Mouse (Mus musculus): ENCODE measurements around the gene Prkaa2. TPM values are rescaled to one million over a fixed set of nuclear protein-coding genes. Genes with fewer than 3 reads are reported as not detected.
"Not testable (repeated sequence)": the region's sequence is repeated elsewhere in the genome, so short reads cannot be mapped to it uniquely, and the experiment has no call there.

Prkaa2 gene
- polyA plus RNA-seq, 1 experiment from 2014 or later: 1.9 TPM

DNA sequence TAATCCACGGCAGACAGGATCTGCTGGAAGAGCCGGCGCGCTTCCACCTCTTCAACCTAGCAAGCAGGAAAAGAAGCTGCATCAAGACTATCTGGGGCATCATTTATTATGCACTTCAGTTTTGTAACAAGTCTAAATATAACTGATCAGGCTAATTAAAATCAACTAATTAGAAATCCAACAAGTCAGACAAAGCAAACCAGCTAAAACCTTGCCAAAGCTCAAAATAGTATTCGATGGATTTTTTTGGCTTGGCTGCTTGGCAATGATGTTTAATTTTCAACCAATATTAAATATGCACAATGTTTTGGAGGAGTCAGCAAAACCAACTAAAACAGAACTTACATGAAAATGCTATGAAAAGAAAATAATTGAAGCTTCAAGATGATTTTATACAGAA is 58.4 kb downstream of the Prkaa2 start:
- Histone ChIP-seq H3K9me3 (replicated peaks) (no peaks in the 10 kb centered on the region), H3K4me1 (no peaks in the 10 kb centered on the region), H3K4me3 (no peak overlapping the region), H3K27me3 (ENCODE audit: low read depth, poor library complexity, severe bottlenecking) (no peaks in the 10 kb centered on the region), H3K27ac (replicated peaks) (no peak overlapping the region), H3K36me3 (no peaks in the 10 kb centered on the region)
- WGBS: 96% methylated on average over 5 of the region's 5 CpGs
- no peak for DNase-seq (ENCODE audit: low spot score)

DNA sequence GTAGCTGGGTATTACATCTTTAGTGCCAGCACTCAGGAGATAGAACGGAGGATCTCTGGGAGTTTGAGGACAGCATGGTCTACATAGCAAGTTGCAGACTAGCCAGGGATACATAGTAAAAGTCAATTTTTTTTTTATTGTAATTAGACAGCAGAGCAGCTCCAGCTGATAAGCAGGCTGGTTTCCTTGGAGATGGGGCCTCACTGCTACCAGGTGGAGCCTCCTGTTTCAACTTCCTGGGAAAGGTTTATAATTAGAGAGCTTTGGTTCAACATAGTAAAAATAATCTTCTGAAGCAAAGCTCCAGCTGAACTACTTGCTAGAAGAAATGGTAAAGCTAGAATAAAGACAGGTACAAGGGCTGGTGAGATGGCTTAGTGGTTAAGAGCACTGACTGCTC is 59.6 kb downstream of the Prkaa2 start:
- Histone ChIP-seq H3K36me3 (no peaks in the 10 kb centered on the region), H3K27ac (replicated peaks) (no peak overlapping the region), H3K4me3 (no peak overlapping the region), H3K4me1 (peaks cover 3% of the 10 kb centered on the region), H3K27me3 (ENCODE audit: low read depth, poor library complexity, severe bottlenecking) (no peaks in the 10 kb centered on the region), H3K9me3 (replicated peaks) (no peaks in the 10 kb centered on the region)
- WGBS: 79% methylated on average over 1 of the region's 1 CpGs
- no peak for DNase-seq (ENCODE audit: low spot score)

DNA sequence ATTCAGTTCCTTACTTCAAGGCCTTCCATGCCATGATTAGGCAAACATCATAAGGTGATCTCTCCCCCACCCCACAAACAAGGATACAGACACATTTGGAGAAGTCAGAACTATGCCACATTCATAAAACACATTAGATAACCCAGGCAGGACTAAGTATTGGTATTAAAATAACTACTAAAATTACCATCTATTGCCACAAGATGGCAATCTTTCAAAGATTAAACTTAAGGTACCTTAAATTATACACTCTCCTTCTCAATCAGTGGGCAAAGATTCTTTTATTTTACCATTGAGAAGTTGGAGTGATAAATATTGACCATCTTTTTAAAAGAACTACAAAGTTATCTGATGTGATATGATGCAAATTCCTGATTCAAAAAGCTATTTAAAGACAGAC is 75.4 kb downstream of the Prkaa2 start:
- no peak overlapping the region for H3K4me3 ChIP-seq
- DNase-seq (ENCODE audit: low spot score): no peak
- H3K9me3 ChIP-seq (replicated peaks): no peaks in the 10 kb centered on the region
- no peaks in the 10 kb centered on the region for H3K27me3 ChIP-seq (ENCODE audit: low read depth, poor library complexity, severe bottlenecking)
- H3K4me1 ChIP-seq: no peaks in the 10 kb centered on the region
- H3K27ac ChIP-seq (replicated peaks): no peak overlapping the region
- H3K36me3 ChIP-seq: no peaks in the 10 kb centered on the region

DNA sequence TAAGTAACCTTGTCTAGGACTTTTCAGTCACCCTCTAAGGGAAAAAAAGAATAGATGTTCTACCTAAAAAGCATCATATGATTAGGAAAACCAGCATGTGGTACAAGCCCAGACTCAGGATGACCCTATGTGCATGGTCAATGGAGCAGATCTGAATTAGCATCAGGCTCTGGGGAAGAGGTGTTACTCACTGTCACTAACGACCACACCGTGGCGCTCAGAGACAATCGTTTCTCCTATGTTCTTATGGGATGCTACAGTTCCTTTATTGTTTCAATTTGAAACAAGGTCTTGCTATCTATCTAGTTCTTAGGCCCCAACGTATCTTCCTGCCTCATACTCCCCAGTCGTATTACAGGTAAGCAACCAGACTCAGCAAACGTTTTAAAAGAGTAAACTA is 76.5 kb downstream of the Prkaa2 start:
- H3K27ac ChIP-seq (replicated peaks): no peak overlapping the region
- H3K36me3 ChIP-seq: no peaks in the 10 kb centered on the region
- H3K27me3 ChIP-seq (ENCODE audit: low read depth, poor library complexity, severe bottlenecking): no peaks in the 10 kb centered on the region
- H3K9me3 ChIP-seq (replicated peaks): no peaks in the 10 kb centered on the region
- H3K4me1 ChIP-seq: no peaks in the 10 kb centered on the region
- WGBS: 44% methylated on average over 7 of the region's 7 CpGs
- DNase-seq (ENCODE audit: low spot score): no peak
- H3K4me3 ChIP-seq: no peak overlapping the region

DNA sequence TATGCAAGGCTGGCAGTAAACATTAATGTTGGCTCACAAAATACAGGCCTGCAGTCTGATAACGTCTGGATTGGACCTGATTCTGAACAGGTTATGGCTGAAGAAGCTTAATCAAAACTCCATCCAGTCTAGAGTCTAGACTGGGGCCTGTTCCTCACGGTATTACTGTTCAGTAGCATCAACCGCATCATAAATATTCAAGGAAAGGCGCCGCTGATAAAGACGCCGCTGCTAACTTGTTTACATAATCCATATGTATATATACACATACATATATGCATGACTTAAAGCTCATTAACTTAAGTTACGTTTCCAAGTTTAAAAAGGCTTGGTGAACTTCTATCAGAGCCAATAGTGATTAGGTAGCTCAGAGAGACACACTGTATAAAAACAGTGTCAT is 78.6 kb downstream of the Prkaa2 start:
- Histone ChIP-seq H3K36me3 (no peaks in the 10 kb centered on the region), H3K4me3 (no peak overlapping the region), H3K4me1 (no peaks in the 10 kb centered on the region), H3K9me3 (replicated peaks) (no peaks in the 10 kb centered on the region), H3K27me3 (ENCODE audit: low read depth, poor library complexity, severe bottlenecking) (no peaks in the 10 kb centered on the region), H3K27ac (replicated peaks) (no peak overlapping the region)
- 85% methylated on average over 8 of the region's 8 CpGs for WGBS
- no peak for DNase-seq (ENCODE audit: low spot score)

DNA sequence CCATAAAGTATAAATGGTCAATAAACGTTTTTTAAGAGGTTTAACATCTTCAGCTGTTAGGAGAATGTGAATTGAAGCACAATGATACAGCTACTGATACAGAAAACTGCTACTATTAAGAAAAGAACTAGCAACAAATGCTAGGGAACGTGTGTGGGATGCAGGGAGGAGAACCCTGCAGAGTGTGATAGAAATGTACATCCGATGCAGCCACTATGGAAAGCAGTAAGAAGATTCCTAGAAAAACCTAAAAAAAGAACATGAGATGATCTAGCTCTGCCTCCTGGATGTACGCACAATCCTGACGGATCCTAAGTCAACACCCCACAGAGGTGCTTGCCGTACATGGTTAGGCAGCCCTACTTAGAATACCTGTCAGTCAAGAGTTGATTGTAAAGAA is 82.4 kb downstream of the Prkaa2 start:
- Histone ChIP-seq H3K27ac (replicated peaks) (no peak overlapping the region), H3K27me3 (ENCODE audit: low read depth, poor library complexity, severe bottlenecking) (no peaks in the 10 kb centered on the region), H3K36me3 (no peaks in the 10 kb centered on the region), H3K4me3 (no peak overlapping the region), H3K9me3 (replicated peaks) (no peaks in the 10 kb centered on the region), H3K4me1 (no peaks in the 10 kb centered on the region)
- DNase-seq (ENCODE audit: low spot score): no peak
- WGBS: 84% methylated on average over 6 of the region's 6 CpGs

DNA sequence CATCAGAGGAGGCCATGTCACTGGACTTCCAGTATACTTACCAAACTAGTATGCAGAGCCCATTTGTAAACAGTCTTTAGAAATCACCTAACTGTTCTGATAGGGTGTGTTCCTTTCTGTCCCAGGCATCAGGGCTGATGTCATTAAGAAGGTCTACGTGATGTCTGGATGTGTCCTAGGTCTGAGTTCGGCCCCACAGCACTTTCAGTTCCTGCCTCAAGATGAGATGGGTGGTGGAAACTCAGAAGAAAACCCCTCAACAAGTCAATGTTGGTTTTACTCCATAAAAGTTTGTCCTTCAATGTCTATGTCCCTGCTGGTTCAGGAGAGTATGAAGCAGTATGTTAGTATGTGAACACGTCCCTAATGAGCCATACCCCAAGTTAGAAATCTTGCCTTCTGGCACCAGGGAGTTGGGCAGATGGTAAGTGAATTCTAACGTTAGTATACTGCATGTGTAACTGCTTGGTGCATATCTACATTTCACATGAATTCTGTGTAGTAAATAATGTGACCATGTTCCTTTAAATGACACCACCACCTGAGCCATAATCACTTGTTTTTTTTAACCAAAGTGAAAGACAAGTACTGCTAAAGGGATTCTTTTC is 93.6 kb downstream of the Prkaa2 start:
- no peaks in the 10 kb centered on the region for H3K36me3 ChIP-seq
- H3K4me3 ChIP-seq: no peak overlapping the region
- WGBS: 86% methylated on average over 4 of the region's 4 CpGs
- no peak overlapping the region for H3K27ac ChIP-seq (replicated peaks)
- H3K4me1 ChIP-seq: no peaks in the 10 kb centered on the region
- DNase-seq (ENCODE audit: low spot score): no peak
- H3K27me3 ChIP-seq (ENCODE audit: low read depth, poor library complexity, severe bottlenecking): no peaks in the 10 kb centered on the region
- H3K9me3 ChIP-seq (replicated peaks): no peaks in the 10 kb centered on the region

DNA sequence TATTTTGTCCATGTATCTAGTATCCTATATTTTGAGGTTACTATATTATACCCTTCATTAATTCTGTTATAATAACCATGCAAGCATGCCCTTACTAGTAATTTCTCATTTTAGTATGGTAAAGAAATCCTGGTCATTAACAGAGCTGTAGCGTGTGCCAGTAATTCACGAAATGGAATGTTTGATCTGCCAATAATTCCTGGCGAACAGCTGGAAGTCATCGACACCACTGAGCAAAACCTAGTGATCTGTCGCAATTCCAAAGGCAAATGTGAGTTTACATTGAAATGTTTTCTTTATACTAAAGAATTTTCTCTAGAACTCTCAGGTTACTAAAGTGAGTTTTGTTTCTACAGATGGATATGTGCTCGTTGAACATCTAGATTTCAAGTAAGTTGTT is 94.2 kb downstream of the Prkaa2 start:
- Histone ChIP-seq H3K27me3 (ENCODE audit: low read depth, poor library complexity, severe bottlenecking) (no peaks in the 10 kb centered on the region), H3K4me3 (no peak overlapping the region), H3K27ac (replicated peaks) (no peak overlapping the region), H3K9me3 (replicated peaks) (no peaks in the 10 kb centered on the region), H3K4me1 (no peaks in the 10 kb centered on the region), H3K36me3 (no peaks in the 10 kb centered on the region)
- DNase-seq (ENCODE audit: low spot score): no peak
- 90% methylated on average over 6 of the region's 6 CpGs for WGBS

DNA sequence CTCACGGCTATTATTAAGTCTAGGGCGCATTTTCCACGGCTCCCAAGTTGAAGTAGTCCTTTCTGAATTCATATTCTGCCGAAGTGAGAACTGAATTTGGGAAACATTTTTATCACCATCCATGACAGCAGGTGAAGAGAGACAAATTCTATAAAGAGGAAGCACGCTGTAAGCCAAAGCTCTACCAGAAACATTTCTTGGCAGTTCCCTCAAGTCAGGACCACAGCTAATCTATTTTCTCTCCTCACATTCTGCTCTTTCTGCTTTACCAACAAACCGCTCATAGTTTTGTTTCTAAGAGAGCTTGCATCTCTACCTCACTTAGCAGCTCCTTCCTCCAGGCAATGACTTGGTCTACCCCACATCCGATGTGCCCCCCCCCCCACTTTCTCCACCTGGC is 96.0 kb downstream of the Prkaa2 start:
- 95% methylated on average over 7 of the region's 7 CpGs for WGBS
- Histone ChIP-seq H3K27me3 (ENCODE audit: low read depth, poor library complexity, severe bottlenecking) (no peaks in the 10 kb centered on the region), H3K36me3 (no peaks in the 10 kb centered on the region), H3K4me3 (no peak overlapping the region), H3K4me1 (no peaks in the 10 kb centered on the region), H3K27ac (replicated peaks) (no peak overlapping the region), H3K9me3 (replicated peaks) (no peaks in the 10 kb centered on the region)
- no peak for DNase-seq (ENCODE audit: low spot score)

DNA sequence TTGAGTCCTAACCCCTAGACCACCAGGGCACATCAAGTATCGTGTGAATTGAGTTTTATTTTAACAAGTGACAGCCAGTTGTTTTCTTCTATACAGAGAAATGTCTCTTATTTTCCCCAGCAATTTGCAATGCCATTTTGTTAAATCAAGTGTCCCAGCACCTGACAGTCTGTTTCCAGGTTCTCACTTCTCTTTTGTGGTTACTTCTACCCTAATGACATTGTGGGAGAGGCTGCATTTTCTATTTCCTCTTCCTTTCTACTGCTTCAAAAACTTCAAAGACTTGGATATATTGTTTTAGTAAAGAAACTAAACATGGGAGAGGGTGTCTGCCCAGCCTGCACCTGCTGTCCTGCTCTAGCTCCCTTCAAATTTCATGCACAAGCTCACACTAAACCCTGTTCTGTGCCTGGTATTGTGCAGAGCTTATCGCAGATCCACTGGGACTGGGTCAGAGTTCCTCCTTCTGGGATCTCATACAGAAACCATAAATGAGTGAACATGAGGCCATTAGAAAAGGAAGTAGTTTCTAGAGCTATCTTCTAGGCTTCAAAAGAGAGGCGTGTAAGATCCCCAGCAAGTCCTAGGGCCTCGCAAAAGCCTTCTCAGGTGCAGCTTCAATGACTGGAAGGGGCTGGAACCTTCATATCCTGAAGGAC is 102.2 kb downstream of the Prkaa2 start:
- Histone ChIP-seq H3K4me1 (no peaks in the 10 kb centered on the region), H3K27ac (replicated peaks) (no peak overlapping the region), H3K27me3 (ENCODE audit: low read depth, poor library complexity, severe bottlenecking) (no peaks in the 10 kb centered on the region), H3K4me3 (no peak overlapping the region), H3K9me3 (replicated peaks) (no peaks in the 10 kb centered on the region), H3K36me3 (no peaks in the 10 kb centered on the region)
- WGBS: 91% methylated on average over 4 of the region's 4 CpGs
- no peak for DNase-seq (ENCODE audit: low spot score)

DNA sequence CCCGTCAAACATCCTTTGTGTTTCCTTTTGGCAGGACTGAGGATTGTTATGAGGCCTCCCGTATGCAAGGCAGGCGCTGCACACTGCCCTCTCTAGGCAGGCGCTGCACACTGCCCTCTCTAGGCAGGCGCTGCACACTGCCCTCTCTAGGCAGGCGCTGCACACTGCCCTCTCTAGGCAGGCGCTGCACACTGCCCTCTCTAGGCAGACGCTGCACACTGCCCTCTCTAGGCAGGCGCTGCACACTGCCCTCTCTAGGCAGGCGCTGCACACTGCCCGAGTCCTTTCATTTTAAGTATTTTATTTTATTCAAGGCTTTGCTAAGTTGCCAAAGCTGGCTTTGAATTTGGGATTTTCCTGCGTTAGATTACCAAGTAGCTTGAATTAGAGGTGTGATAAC is 105.0 kb downstream of the Prkaa2 start:
- H3K27ac ChIP-seq (replicated peaks); H3K9me3 ChIP-seq (replicated peaks); DNase-seq (ENCODE audit: low spot score); H3K4me3 ChIP-seq; H3K36me3 ChIP-seq; H3K27me3 ChIP-seq (ENCODE audit: low read depth, poor library complexity, severe bottlenecking); H3K4me1 ChIP-seq: not testable (repeated sequence)
- WGBS: 91% methylated on average over 12 of the region's 12 CpGs

DNA sequence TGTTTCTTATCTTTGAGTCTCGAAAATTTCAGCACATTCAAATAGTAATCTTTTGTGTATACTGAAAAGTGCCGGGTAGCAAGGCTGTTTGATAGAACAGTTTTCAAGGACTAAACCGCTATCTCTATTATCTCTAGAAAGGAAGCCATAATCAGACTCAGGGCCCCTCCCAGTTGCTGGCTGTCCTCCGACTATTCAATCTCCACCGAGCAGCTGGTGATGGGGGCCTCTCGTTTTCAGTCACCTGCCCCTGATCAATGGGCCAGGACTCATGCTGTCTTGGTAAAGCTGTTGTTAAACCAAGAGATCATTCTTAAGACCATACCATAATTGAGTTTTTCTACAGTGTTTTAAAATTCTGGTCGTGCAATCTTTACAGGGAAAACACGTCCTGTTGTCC is 105.6 kb downstream of the Prkaa2 start:
- H3K4me1 ChIP-seq: no peaks in the 10 kb centered on the region
- no peak overlapping the region for H3K4me3 ChIP-seq
- no peak for DNase-seq (ENCODE audit: low spot score)
- no peaks in the 10 kb centered on the region for H3K27me3 ChIP-seq (ENCODE audit: low read depth, poor library complexity, severe bottlenecking)
- H3K27ac ChIP-seq (replicated peaks): no peak overlapping the region
- WGBS: 86% methylated on average over 8 of the region's 8 CpGs
- no peaks in the 10 kb centered on the region for H3K36me3 ChIP-seq
- no peaks in the 10 kb centered on the region for H3K9me3 ChIP-seq (replicated peaks)

DNA sequence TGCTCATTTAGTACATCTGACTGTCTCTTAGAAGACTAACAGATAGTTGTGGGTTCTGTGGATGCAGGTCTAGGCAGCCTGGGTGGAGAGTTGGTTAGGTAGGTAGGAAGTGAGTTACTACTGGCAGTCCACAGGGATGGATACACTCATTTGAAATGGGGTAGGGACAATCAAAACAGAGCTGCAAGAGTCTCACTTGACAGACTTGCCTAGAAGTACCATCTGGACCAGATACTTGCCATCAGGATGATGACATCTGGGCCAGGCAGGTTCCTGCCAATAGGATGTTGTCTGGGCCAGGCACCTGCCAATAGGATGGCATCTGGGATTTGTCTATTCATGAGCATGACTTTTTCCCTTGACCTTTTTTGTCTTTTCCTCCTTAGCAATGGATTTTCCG is 108.0 kb downstream of the Prkaa2 start:
- H3K27ac ChIP-seq (replicated peaks): no peak overlapping the region
- no peaks in the 10 kb centered on the region for H3K27me3 ChIP-seq (ENCODE audit: low read depth, poor library complexity, severe bottlenecking)
- DNase-seq (ENCODE audit: low spot score): no peak
- WGBS: 50% methylated on average over 1 of the region's 1 CpGs
- H3K9me3 ChIP-seq (replicated peaks): no peaks in the 10 kb centered on the region
- H3K4me1 ChIP-seq: no peaks in the 10 kb centered on the region
- H3K36me3 ChIP-seq: no peaks in the 10 kb centered on the region
- H3K4me3 ChIP-seq: no peak overlapping the region

DNA sequence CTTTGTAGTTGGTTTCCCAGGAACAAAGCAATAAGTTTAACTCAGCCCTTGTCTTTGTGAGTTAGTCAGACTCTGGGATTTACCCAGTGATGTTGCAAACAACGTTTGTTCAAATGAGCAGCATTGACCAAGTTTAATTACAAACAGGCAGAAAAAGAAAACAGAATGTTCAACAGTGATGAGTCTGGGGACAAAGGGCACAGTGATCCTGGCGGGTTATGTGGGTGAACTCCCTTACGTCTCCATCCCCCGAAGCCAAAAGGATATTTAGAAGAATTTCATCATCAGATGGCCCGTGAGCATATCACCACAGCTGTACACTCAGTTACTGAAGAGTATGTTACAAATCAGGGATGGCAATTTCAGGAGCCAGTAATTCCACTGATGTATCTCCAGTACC is 110.0 kb downstream of the Prkaa2 start:
- no peak for DNase-seq (ENCODE audit: low spot score)
- no peaks in the 10 kb centered on the region for H3K4me1 ChIP-seq
- no peaks in the 10 kb centered on the region for H3K9me3 ChIP-seq (replicated peaks)
- WGBS: 83% methylated on average over 5 of the region's 5 CpGs
- H3K27ac ChIP-seq (replicated peaks): no peak overlapping the region
- H3K36me3 ChIP-seq: no peaks in the 10 kb centered on the region
- no peak overlapping the region for H3K4me3 ChIP-seq
- no peaks in the 10 kb centered on the region for H3K27me3 ChIP-seq (ENCODE audit: low read depth, poor library complexity, severe bottlenecking)

Measured in midbrain, embryonic 10.5 days (tissue).